Mouse (Mus musculus) heart, embryonic 15.5 days (tissue): ENCODE results near the gene Aldh9a1. TPM values are rescaled to one million over a fixed set of nuclear protein-coding genes. Genes with fewer than 3 reads are reported as not detected.

Source experiments
- ATAC-seq: fragments of 200-750 bp; cut with Nextera tagmentation; replicated peaks from 2 replicates; pipeline ENCODE4 v1.8.0; 2017; ENCODE audit warnings: low read depth, moderate TSS enrichment; ENCODE audit not compliant: insufficient number of reproducible peaks, insufficient read depth, low FRiP score
- H3K27ac ChIP-seq: fragments of 300-500 bp; sonication (generic); 2 replicates; pipeline ENCODE4 v1.5.1; 2015; ENCODE audit warnings: mild to moderate bottlenecking, inconsistent platforms
- H3K27me3 ChIP-seq: fragments of 300-500 bp; sonication (generic); 2 replicates; pipeline ENCODE4 v1.6.1; 2015; ENCODE audit warnings: inconsistent platforms
- H3K36me3 ChIP-seq: fragments of 300-500 bp; sonication (generic); 2 replicates; pipeline ENCODE4 v1.6.1; 2015; ENCODE audit warnings: mild to moderate bottlenecking, inconsistent platforms
- H3K4me1 ChIP-seq: fragments of 300-500 bp; sonication (generic); replicated peaks from 2 replicates; pipeline ENCODE4 v1.6.1; 2015; ENCODE audit warnings: inconsistent platforms
- H3K4me2 ChIP-seq: fragments of 300-500 bp; sonication (generic); 2 replicates; pipeline ENCODE4 v1.6.1; 2015; ENCODE audit warnings: inconsistent platforms, mild to moderate bottlenecking, moderate library complexity
- H3K4me3 ChIP-seq: fragments of 300-500 bp; sonication (generic); 2 replicates; pipeline ENCODE4 v1.5.1; 2015; ENCODE audit warnings: mild to moderate bottlenecking, inconsistent platforms
- H3K9ac ChIP-seq: fragments of 300-500 bp; sonication (generic); 2 replicates; pipeline ENCODE4 v1.6.1; 2015; ENCODE audit warnings: mild to moderate bottlenecking, inconsistent platforms
- H3K9me3 ChIP-seq: fragments of 300-500 bp; sonication (generic); replicated peaks from 2 replicates; pipeline ENCODE4 v1.6.1; 2016; ENCODE audit warnings: inconsistent platforms
- WGBS: fragments of 180-500 bp; shearing (Covaris S2); methylation state at CpG from one replicate; pipeline ENCODE4 v1.1.7; 2015; ENCODE audit warnings: mixed read lengths; 5-methylcytosine and 5-hydroxymethylcytosine counted together
- microRNA-seq: library from miRNA; unstranded; fragments of <30 nt; microRNA quantifications from one replicate; pipeline ENCODE4, GENCODE M21; 2016
- polyA plus RNA-seq: library from polyadenylated mRNA; unstranded; fragments of >200 nt; fragmentation: Nextera tagmentation; extraction: Ambion mirVana; gene quantifications from 2 replicates; pipeline ENCODE4 v1.2.1, GENCODE M21; 2015

Aldh9a1 gene
- polyA plus RNA-seq, 1 experiment from 2014 or later, result 25.3 TPM

DNA sequence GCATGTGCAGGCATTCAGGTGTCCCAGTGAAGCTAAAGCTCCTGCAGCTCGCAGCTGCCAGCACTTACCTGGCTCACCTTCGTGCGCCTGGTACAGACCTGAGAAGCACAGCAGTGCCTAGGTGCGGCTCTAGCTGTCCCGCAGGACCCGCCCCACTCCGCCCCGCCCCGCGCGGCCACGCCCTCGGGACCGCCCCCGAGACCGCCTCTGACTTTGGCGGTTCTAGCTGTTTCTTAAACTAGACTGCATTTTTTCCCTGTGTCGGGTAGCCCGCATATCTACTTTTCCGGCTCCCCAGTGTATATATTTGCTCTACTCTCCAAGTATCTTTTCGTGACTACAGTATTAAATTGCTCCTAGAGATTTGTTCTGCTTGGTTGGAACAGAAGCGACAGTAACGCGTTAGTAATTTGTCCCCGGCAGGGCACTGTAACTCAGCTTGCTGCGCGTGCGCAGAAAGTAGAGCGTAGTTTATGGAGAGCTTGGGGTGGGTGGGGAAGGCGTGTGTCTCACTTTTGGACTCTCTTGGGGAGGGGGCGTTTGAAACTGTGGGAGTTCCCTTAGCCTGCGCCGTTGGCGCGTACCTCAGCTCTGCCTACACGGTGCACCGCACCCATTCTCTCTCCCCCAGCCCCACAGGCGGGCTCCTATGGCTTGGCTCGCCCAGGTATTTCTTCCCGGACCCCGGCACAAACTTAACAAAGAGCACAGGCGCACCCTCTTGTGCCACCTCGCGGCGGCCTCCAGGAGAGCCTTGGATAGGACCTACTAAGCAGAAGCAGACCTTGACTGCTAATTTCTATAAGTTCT lies 44.1 kb downstream of the Aldh9a1 start, which contains the start of gene Mgst3:
Gene Mgst3, minus strand, starts transcription at position 159 of the 810 bp plus-strand sequence.
- peak; percentile 93 for ATAC-seq
- H3K9ac ChIP-seq, result peak within 1 kb of the TSS; percentile 64
- peaks cover 14% of the 10 kb centered on the region for H3K4me1 ChIP-seq
- WGBS, result under 1% methylated on average over 45 of the region's 45 CpGs
- no peaks in the 10 kb centered on the region for H3K27me3 ChIP-seq
- H3K4me3 ChIP-seq, result peak within 1 kb of the TSS; percentile 61
- H3K27ac ChIP-seq, result peak within 1 kb of the TSS; percentile 85
- peak within 1 kb of the TSS; percentile 77 for H3K4me2 ChIP-seq
- H3K36me3 ChIP-seq, result no peaks in the 10 kb centered on the region
- H3K9me3 ChIP-seq, result no peaks in the 10 kb centered on the region

- no peaks in the 10 kb centered on the region for H3K4me1 ChIP-seq
- H3K9ac ChIP-seq, result no peak overlapping the region
- no peak overlapping the region for H3K27ac ChIP-seq
- ATAC-seq, result no peak
- H3K36me3 ChIP-seq, result no peaks in the 10 kb centered on the region
- H3K27me3 ChIP-seq, result peaks cover 29% of the 10 kb centered on the region
- H3K4me2 ChIP-seq, result no peak overlapping the region
- 77% methylated on average over 4 of the region's 4 CpGs for WGBS
- H3K9me3 ChIP-seq, result no peaks in the 10 kb centered on the region
- no peak overlapping the region for H3K4me3 ChIP-seq
Measured at GRCm38 (mm10) chr1:167405237-167405636, 55.4 kb downstream of the Aldh9a1 start.

DNA sequence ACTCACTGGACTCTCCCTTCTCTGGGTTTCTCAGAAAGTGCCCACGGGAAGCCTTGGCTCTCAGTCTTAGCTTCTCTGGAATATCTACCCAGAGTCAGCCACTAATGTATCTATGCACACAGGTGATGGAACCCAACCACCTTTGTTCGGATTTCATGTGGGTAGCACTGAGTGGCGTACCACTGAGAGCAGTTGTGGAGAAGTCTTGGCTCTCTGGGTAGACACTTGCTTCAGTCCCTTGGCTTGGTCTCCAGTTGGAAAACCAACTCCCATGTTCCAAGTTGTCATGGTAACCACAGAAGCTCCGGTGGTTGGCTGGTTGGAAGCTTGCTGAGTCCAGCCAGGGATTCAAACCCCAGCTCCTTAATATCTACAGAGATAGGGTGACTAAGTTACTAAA lies 59.8 kb downstream of the Aldh9a1 start:
- no peak overlapping the region for H3K4me3 ChIP-seq
- H3K4me2 ChIP-seq, result no peak overlapping the region
- 69% methylated on average over 4 of the region's 4 CpGs for WGBS
- H3K9me3 ChIP-seq, result no peaks in the 10 kb centered on the region
- H3K27ac ChIP-seq, result no peak overlapping the region
- no peak for ATAC-seq
- H3K36me3 ChIP-seq, result no peaks in the 10 kb centered on the region
- no peaks in the 10 kb centered on the region for H3K4me1 ChIP-seq
- peaks cover 42% of the 10 kb centered on the region for H3K27me3 ChIP-seq
- H3K9ac ChIP-seq, result no peak overlapping the region

GRCm38 (mm10) chr1:167411991-167412715 lies 62.4 kb downstream of the Aldh9a1 start:
- H3K36me3 ChIP-seq, result no peaks in the 10 kb centered on the region
- no peaks in the 10 kb centered on the region for H3K4me1 ChIP-seq
- H3K9ac ChIP-seq, result no peak overlapping the region
- no peak overlapping the region for H3K27ac ChIP-seq
- no peak overlapping the region for H3K4me2 ChIP-seq
- H3K27me3 ChIP-seq, result peaks cover 24% of the 10 kb centered on the region
- no peak overlapping the region for H3K4me3 ChIP-seq
- H3K9me3 ChIP-seq, result no peaks in the 10 kb centered on the region
- ATAC-seq, result no peak
- 55% methylated on average over 12 of the region's 12 CpGs for WGBS

DNA sequence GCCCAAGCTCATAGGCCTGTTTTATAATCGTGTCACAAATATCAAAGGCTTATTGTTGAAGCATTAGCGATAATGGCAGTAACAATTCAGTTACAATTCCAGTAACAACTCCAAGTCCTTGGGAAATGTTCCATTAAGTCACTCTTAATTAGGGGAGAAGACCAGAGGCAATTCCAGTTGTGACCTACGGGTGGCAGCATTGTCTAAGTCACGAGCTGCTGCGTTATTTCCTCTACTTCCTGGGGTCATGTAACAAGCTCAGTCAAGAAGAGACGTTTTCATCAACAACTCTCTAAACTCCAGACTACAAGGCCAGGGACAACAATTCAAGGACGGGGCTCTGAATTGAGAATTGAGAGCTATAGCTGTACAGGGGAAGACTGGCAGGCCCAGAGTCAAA lies 65.1 kb downstream of the Aldh9a1 start:
- H3K4me3 ChIP-seq, result no peak overlapping the region
- H3K9me3 ChIP-seq, result no peaks in the 10 kb centered on the region
- no peaks in the 10 kb centered on the region for H3K36me3 ChIP-seq
- no peak overlapping the region for H3K27ac ChIP-seq
- H3K27me3 ChIP-seq, result peaks cover 14% of the 10 kb centered on the region; the same call in 1 of the 2 replicates
- 3% methylated on average over 7 of the region's 7 CpGs for WGBS
- no peak for ATAC-seq
- no peak overlapping the region for H3K9ac ChIP-seq
- no peak overlapping the region for H3K4me2 ChIP-seq
- H3K4me1 ChIP-seq, result no peaks in the 10 kb centered on the region

Small RNAs within 50 kb of the gene (microRNA-seq; reads per million reads assigned to microRNA genes)
- 1.1 reads per million for gene Gm25911

Other genes with a start within 250 kb of the Aldh9a1 start
- gene Uck2, start 64.7 kb upstream of the Aldh9a1 start, polyA plus RNA-seq, result 42.3 and 57.7 TPM in 2 replicates
- 77.2 and 81.9 TPM in 2 replicates for gene Tmco1, start 41.6 kb upstream of the Aldh9a1 start, polyA plus RNA-seq
- 145 and 154 TPM in 2 replicates for gene Mgst3, start 43.9 kb downstream of the Aldh9a1 start, polyA plus RNA-seq
- gene Lrrc52, start 116.8 kb downstream of the Aldh9a1 start, polyA plus RNA-seq, result 0.31 and 0.32 TPM in 2 replicates
- gene Rxrg, start 248.4 kb downstream of the Aldh9a1 start, polyA plus RNA-seq, result 0.93 and 1.3 TPM in 2 replicates